Mouse (Mus musculus) thymus, postnatal 4 days (tissue): ENCODE data around the gene Dgcr6.

Experiments
- DNase-seq: peaks from one replicate; pipeline ENCODE4 v3.0.0; 2021

Dgcr6 gene

DNA sequence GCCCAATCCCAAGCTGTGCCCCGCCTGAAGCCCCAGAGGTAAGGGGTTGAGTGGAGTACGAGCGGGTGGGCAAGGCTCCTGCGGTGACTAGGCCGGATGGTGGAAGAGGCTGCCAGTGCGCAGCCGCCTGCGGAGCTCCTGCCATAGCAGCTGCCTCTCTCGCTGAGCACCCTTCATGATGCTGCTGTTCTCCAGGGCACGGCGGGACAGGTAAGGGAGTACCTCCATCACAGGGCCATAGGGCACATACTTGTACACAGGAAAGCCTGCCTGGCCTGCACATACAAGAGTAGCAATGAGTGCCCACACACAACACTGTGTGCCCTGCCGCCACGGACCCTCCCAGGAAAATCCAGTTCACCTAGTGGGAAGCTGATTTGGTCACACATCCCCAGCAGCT lies 19.4 kb downstream of the Dgcr6 start:
- DNase-seq = peak; percentile 41

DNA sequence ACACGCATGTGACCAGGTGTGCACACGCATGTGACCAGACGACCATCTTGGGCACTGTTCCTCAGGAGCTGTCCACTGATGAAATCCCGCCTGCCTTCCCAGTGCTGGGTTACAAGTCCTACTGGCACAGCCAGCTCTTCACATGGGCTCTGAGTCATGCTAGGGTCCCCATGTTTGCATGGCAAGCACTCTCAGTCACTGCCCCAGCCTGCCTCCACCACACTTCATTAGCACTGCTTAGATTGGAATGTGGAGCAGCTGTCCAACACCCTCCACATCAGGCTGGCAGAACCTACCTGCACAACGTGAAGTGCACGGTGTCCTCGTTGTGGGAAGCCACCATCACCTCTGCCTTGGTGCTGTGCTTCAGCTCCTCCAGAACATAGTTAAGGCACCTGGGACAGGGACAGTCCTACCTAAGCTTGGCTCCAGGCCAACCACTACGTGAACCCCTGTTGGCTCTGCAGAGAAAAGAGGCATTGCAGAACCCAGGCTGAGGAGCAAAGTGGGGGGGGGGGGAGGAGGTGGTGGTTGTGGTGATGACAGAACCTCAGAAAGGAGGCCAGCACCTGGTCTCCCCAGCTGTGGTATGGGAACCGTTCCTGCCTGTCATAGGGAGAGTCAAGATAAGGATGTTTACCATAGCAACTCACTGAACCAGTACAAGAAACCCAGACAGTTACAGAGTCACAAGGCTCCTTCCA lies 20.8 kb downstream of the Dgcr6 start:
- DNase-seq = peak; percentile 82

DNA sequence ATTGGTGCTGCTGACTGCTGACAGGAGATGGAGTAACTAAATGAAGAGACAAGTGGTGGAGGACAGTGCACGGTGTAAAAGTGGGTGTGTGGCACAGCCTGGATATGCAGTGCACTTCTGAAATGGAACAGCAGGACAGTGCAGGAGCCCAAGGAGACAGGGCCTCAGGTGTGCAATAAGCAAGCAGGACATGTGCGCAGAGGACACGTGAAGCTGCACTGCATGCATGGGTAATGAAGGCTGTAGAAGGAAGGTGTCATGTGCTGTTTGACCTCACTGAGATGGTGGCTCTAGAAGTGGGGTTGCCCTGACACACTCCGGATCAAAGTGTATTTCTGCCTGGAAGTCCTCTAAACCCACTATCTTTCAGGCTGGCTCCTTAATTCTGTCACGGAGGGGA lies 22.0 kb downstream of the Dgcr6 start:
- peak; percentile 52 for DNase-seq

DNA sequence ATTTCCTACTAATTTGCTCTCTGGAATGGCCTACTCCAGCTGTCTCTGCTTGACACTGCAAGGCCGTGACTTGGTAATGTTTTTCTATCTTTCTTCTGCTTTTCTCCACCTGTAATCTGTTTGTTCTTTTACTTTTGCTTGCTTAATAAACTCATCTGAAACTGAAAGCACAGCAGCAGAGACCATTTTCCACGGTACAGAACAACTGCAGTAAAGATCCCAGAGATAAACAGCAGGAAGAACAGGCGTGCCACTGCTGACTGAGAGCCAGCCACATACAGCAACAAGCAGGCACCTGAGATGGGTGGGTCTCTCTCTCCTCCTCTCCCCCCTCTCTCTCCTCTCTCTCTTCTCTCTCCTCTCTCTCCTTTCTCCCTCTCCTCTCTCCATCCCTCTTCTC lies 22.5 kb downstream of the Dgcr6 start:
- peak; percentile 54 for DNase-seq

DNA sequence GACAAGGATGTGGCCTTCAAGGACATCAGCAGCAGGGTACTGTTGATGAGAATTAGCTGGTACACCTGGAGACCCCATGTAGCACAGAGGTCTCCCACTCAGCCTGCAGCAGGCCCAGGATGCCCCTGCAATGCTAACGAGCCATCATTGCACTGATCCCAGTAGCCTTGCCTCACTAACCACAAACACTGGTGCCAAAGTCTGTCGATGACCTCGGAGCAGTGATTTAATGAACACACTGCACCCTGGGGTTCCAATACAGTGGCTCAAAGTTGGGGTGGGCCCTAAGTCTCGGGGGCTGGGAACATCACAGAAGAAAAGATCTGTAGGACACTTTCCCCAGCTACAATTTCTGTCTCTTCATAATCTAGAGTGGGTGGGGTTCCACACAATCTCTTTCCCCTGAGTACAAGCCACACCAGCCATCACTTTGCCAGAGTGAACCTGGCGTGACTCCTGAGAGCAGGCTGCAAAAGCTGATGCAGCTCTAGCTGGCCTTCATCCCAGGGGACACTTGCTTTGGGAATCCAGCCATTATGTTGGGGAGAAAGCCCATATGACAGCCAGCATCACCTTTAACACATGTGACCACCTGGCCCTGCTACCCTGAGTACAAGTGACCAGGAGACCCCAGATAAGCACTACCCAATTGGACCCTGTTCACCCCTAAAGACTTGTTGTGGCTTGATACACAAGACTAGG lies 25.8 kb downstream of the Dgcr6 start:
- no peak for DNase-seq

DNA sequence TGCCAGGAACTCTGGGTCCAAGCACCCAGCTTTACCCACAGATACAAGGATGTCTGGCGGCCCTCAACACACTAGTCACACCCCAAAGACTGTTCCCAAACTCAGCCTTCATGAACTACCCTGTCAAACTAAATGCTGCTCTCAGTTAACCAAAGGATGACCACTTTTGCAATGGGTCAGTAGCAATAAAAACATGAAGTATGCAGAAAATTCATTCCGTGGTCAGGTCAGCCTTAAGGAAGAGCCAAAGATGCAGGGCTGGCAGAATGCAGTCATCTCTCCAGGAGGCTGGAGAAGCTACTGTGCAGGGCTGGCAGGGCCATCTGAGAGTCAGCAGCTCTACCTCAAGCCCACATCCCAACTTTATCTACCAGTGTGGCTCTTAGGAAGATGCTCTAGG lies 26.6 kb downstream of the Dgcr6 start:
- no peak for DNase-seq

DNA sequence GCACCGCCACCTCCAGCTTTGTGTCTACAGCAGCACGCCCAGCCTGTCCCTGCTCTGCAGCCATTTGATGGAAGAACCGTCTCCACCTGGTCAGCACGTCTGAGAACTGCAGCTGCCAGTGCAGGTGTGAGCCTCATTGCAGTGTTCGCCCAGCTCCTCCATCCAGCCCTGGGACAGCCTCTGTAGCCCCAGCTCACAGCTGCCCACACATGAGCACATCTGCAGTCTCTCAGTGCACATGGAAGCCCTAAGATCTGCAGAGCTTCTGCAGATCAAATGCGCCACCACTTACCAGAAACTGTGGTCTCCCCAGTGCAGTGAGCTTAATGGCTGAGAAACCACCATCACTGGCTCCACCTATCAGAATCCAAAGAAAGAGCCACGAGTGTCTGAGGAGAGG lies 27.5 kb downstream of the Dgcr6 start:
- DNase-seq = peak; percentile 57

DNA sequence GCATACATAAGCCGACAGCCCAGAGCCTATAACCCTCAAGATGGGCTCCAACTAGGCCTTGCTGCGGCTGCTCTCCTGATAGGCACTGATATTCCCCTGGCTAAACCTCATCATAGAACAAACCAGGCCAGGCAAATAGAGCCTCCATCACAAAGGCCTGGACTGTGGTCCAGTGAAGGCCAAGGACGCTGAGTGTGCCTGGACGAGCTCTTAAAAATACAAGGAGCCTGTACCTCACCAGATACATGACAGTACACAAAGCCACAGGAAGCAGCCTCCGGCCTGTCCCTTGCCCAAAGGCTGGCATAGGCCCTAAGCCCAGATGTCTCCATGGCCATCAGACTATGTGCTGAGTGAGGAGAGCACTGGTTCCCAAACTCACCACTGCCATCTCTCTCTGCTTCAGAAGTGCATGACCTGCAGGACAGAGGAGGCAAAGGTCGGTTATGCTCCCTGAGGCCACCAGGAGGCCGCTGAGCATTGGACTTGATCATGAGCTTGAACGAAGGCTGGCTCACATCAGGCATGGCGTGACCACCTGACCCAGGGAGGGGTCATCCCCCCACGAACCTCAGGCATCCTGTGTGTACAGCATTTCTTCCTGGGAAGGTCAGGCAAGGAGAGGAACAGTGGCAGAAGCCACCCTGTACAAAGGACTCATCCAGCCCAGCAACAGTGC lies 28.6 kb downstream of the Dgcr6 start:
- peak; percentile 45 for DNase-seq

DNA sequence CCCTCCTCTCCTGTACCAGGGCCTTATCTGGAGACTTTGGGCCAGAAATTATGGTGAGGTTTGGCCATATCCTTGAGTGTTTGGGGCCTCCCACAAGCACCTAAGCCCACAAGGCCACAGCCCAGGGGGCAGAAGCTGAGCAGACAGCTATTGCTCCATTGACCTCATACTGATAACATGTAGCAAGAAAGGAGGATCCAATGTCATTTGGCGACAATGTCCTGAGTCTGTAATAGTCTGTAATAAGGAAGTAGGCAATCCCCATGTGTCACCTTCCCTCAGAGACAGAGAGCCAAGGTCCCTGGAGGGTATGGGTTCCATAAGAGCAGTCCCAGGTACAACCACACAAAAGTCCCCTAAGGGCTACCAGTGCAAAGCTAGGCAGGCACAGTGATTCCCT lies 29.6 kb downstream of the Dgcr6 start:
- DNase-seq = no peak

DNA sequence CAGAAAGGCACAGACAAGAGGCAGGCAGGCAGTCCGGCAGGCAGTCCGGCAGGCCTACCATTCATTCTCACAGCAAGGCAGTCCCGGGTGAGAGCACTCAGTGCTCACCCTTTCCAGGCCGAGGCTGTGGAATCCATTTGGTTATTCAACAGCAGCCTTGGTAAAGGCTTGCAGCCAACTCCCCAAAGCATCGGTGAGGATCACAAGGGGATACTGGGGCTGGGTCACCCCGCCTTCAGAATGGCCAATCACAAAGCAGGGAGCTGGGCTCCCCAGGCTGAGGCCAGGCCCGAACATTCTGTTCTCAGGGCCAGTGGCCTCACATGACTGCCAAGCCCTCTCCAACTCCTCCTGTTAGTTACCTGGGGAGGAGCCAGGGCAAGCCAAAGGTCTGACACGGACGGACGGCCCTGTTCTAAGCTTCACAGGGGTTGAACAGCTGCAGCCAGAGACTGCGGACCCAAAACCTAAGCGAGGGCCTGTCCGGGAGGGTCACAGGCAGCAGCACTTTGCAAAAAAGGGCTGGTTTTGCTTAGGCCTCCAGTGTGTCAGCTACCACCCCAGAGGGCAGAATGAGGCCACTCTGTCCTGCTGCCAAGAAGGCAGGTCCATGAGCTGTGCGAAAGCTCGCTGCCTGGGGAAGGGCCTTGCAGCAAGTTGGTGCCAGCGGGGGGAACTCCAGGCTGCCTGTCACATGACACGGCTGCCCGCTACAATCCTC lies 30.7 kb downstream of the Dgcr6 start:
- DNase-seq = peak; percentile 13

DNA sequence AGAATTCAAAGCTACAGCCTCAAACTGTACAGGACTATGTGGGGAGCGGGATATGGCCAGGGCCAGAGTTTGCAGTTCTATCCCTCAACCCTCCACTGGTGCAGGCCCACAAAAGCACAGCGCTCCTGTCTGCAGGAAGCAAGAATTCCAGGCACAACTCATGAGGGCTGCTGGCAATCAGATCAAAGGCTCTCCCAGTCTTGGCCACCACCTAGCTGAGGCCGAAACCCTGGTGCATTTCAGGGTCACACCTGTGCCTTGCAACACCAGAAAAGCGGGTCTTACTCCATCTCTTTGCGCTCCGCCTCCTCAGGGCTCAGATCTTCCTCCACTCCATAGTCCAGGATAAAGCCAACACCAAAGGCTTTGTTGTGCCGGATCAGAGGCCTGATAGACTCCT lies 31.6 kb downstream of the Dgcr6 start:
- no peak for DNase-seq

DNA sequence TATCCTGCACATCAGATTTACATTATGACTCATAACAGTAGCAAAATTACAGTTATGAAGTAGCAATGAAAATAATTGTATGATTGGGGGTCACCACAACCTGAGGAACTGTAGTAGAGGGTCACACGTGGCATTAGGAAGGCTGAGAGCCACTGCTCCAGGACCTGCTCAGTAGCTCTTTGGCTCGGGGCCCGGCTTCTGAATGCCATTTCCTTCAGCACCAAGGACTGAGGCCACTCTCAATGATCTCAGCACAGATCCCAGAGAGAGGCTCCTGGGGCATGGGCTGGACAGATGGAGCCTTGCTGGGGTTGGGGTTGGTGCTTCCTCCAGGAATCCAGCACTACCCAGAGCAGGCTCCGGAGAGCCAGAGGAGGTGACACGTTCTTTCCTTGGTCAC lies 34.4 kb downstream of the Dgcr6 start:
- peak; percentile 6 for DNase-seq

DNA sequence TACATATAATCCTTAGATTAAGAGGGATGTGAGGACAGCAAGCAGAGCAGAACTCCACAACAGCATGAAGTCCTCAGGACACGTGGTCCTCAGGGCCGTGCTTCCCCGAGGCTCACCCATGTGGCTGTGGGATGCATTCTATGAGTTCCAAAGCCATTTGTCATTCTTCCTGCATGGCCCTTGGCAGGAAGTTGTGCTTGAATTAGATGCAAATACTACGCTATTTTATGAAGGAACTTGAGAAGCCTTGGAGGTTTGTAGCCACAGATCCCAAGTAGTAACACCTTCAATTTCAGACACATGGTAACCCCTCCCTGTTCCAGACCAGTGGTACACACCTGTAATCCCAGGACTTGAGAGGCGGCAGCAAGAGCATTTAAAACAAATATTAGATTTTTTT lies 43.7 kb downstream of the Dgcr6 start:
- DNase-seq = peak; percentile 3

DNA sequence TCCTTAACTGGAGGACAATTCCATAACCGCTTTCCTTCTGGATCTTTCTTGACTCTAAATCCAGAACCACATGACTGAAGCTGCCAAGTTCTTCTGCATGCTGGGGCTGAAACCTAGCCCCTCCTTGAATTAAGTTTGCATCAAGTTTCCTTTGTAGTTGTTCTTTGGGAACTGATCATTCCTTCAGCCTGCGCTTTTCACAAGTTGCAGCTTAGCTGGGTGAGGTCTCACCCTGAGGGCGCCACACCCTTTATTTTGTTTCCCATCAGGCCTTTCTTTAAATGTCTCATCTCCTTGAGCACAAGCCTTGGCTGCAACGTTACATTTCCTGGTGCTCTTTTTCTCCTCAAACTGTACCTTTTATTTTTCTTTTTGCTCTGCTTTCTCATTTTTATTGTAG lies 50.2 kb downstream of the Dgcr6 start:
- no peak for DNase-seq

DNA sequence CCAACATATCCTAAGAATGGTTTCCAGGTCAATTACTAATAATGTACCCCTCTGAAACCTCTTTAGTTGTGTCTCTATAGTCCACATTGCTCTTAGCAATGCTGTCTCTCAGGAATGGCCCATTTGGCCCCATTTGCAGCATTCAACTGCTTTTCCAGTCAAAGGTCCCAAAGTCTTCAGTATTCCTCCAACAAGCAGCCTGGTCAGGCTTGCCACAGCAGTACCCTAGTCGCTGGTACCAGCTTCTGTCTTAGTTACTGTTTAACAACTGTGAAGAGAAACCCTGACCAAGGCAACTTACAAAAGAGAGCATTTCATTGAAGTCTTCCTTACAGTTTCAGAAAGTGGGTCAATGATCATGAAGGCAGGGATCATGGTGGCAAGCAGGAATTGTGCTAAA lies 50.7 kb downstream of the Dgcr6 start:
- no peak for DNase-seq

DNA sequence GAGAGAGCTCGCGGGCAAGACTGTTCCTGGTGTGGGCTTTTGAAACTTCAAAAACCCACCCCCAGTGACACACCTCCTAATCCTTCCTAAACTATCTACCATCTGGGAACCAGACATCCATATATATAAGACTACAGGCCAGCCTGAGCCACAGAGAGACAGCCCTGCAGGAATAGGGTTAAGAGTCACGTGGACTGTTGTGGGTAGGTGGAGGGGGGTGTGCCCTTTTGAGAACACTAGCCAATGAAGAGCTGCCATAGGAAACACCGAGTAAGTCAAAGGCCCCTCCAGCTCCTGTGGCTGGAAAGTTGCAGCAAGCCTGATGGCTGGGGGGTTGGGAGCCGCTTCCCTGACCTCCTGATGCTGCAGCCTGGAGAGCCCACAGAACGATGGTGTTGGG lies 51.1 kb downstream of the Dgcr6 start:
- DNase-seq = peak; percentile 10

DNA sequence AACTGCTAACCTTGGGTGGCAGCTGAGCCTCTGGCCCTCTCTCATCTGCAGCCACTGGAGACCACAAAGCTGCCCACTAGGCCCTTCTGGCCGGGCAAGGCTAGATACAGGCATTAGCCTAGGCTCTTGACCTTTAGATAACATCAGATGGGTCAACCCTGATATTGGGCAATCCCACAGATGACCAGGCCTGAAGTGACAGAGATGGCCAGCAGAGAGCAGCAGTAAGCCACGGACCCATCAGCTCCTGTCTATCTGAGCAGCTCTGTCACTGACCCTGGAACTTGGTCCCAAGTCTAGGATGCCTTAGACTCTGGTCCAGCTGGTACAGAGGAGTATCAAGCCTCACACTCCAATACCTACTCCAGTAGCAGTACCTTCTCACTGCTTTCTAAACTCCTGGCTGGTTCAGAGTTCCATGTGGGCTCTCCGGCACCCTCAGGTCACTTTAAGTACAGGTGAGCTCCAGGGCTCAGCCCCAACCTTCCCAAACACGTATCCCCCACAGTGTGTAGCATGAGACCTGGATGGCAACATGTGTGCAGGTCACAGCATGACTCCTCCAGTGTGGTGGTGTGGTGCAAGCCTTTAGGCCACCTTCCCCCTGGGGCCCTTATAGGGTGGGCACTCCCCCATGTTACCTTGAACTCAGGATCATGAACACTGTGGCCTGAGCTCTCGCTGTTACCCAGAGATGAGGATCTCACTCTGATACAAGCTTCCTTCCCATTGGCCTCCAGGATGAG lies 55.7 kb downstream of the Dgcr6 start:
- DNase-seq = peak; percentile 65

DNA sequence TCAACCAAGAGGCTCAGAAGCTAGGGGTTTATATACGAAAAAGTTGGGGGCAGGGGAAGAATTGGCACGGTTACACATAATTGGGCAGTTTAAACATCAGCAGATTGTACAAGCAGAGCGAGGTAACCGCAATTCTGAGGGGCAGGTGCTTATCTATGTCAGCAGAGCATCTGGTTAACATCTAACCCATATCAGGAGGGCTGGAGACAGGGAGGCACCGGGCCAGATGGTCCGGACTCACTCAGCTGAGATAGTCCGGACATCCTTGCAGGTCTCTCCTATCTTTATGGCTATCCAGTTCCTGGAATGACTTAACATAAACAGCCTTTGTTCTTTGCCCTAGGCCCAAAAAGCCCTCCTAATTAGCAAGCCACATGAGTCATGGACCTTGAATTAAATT lies 58.4 kb downstream of the Dgcr6 start:
- DNase-seq = peak; percentile 5

DNA sequence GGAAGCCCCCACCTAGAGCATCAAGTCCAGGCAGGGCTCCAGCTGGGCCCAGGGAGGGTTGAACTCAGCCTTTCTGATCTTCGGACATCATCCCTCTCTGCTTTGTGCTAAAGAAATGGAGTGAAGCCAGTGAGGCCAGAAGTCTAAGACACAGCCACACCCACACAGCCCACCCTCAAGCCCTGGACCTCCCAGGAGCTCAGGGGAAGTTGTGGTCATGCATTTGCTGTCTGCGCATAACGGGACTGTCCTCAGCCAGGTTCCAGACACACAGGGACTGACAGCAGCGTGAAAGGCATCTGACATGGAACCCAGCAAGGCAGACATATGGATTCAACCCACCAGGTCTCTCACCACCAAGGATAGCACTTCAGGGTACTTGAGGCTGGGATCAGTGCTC lies 63.8 kb downstream of the Dgcr6 start:
- peak; percentile 5 for DNase-seq

DNA sequence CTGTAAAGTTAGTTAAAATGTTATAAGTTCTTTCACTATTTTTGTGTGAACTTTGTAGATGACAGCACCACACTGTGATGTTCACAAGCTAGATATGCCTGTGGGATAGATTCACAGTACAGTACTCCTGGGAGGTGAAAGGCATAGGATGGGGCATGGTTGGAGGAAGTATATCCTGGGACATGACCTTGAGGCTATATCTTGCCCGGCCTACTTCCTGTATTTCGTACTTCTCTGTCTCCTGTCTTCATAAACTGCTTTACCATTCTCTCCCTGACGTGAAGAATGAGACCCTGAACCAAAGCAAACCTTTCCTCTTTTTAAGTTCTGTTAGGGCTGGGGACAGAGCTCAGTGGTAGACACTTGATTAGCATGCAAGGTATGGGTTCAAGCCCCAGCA lies 65.6 kb downstream of the Dgcr6 start:
- DNase-seq = no peak

DNA sequence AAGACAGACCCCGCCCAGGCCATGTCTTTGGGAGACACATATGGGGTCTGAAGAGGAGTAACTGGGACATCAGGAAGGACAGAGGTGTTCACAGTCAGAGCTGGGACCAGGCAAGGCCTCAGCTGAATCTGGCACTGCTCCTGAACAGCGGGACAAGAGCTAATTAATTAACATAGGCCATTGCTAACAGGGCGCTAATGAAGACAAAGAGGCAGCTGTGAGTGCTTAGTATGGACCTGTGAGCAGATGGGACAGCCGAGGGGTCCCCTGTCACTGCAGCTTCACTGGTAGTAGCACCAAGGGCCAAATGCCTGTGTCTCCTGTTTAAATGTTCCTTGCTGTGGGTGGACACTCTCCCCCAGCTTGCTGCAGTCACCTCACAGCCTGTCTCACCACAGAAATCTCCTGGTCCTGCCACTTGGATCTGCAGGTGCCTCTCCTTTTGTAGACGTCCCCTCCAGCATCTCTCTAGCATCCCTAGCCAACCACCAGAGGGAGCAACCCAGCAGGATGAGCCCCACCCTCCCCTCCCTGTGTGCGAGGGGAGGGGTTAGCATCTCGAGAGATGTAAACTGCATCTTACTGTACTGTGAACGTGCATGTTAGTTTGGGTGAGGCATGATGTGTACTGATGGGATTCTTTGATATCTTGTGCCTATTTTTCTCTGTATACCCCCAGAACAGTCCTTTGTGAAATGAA lies 66.5 kb downstream of the Dgcr6 start:
- DNase-seq = peak; percentile 85
